Mouse (Mus musculus): ENCODE measurements at regions not wholly inside any gene's neighbourhood (a gene's known extent, or its start where the extent isn't known, plus 50 kb on each side); places are given as distances from the start of the nearest gene placed in this dataset.

GRCm38 (mm10) chr13:26594313-26594712, 175.7 kb downstream of the Hdgfl1 start:
- no peaks in the 10 kb centered on the region for H3K36me3 ChIP-seq (replicated peaks)
- H3K4me1 ChIP-seq: no peaks in the 10 kb centered on the region; the same call in 1 of the 2 replicates
- no peak overlapping the region for H3K9ac ChIP-seq
- H3K4me2 ChIP-seq: no peak overlapping the region
- 0 out of 2 replicates have a peak overlapping the region, but pooled peaks have one; percentile 26 for H3K27ac ChIP-seq
- H3K9me3 ChIP-seq: no peaks in the 10 kb centered on the region
- no peak for ATAC-seq (ENCODE audit: low FRiP score)
- no peaks in the 10 kb centered on the region for H3K27me3 ChIP-seq
- no peak overlapping the region for H3K4me3 ChIP-seq (replicated peaks)

DNA sequence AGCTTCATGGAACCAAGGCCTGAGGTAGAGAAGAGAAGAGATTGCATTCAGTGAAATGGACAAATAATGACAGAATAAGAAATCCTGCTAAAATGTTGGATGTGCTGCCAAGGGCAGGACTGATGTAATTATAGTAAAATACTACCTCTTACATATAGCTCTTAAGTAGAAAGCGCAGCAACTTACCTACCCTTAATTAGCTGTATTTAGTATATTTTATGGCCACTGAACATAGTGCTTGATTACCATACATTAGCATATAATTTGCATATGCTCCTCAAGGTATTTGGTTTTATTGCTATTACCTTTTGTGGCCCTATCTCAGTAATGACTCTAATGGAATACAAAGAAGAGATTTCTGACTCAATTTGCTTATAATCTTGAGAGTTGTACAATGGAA, 176.2 kb downstream of the Hdgfl1 start:
- 47% methylated on average over 1 of the region's 1 CpGs for WGBS
- no peaks in the 10 kb centered on the region for H3K9me3 ChIP-seq
- no peak overlapping the region for H3K4me3 ChIP-seq (replicated peaks)
- H3K36me3 ChIP-seq (replicated peaks): no peaks in the 10 kb centered on the region
- H3K9ac ChIP-seq: no peak overlapping the region
- H3K4me1 ChIP-seq: no peaks in the 10 kb centered on the region; the same call in 1 of the 2 replicates
- H3K27ac ChIP-seq: no peak overlapping the region
- no peak overlapping the region for H3K4me2 ChIP-seq
- peak; percentile 89; the same call in 1 of the 2 replicates for ATAC-seq (ENCODE audit: low FRiP score)
- no peaks in the 10 kb centered on the region for H3K27me3 ChIP-seq

DNA sequence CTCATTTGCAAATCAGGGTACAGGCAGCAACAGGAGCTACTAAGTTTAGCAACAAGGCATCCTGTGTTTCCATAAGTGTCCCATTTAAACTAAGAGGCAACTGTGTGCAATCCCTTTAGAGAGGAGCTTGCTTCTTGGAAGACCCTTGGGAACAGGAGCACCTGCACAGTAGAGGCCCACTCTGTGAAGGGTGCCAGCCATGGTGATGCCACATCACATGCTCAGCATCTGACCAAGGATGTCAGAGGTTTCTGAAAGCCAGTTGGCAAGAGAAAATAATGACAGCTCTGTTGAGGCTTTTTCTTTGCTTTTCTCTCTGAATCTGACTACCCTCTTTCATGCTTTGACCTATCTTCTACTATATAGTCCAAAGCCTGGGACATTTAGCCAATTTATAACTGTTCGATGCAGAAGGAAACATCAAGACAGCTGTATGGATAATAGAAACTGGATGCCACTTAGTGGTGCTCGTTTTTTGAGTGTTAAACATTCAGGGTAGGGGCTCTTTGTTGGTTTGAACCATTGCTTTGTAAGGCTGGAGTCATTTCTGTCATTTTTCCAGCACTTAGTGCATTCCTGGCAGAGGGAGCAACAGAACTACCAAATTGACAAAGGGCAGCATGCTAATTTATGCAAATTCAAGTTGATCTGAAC, 193.9 kb downstream of the Hdgfl1 start:
- WGBS: 34% methylated on average over 2 of the region's 2 CpGs
- Histone ChIP-seq H3K27me3 (no peaks in the 10 kb centered on the region), H3K4me2 (no peak overlapping the region), H3K9ac (no peak overlapping the region), H3K4me3 (replicated peaks) (no peak overlapping the region), H3K9me3 (no peaks in the 10 kb centered on the region), H3K27ac (no peak overlapping the region), H3K36me3 (replicated peaks) (no peaks in the 10 kb centered on the region), H3K4me1 (peaks cover 8% of the 10 kb centered on the region)
- ATAC-seq (ENCODE audit: low FRiP score): no peak

DNA sequence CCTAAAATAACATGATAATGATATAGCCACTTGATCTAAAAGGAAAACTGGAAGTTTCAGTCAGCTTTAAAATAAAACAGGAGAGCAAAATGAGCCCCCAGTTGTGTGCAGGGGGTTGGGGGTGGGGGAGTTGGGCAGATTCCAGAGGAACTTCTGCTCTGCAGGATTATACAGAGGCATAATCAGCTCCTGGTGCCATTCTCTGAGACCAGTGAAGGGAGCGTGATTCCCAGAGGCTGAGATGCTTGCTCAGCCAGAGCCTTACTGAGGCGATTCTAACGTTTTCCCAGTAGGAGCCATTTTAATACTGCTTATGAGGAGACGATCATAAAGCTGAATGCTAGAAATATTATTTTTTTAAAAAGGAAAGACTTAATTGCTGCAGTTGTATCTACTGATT, 200.5 kb downstream of the Hdgfl1 start:
- 14% methylated on average over 4 of the region's 4 CpGs for WGBS
- H3K4me2 ChIP-seq: no peak overlapping the region
- H3K9ac ChIP-seq: no peak overlapping the region
- H3K27me3 ChIP-seq: no peaks in the 10 kb centered on the region
- no peak overlapping the region for H3K27ac ChIP-seq
- no peaks in the 10 kb centered on the region for H3K36me3 ChIP-seq (replicated peaks)
- H3K9me3 ChIP-seq: no peaks in the 10 kb centered on the region
- H3K4me3 ChIP-seq (replicated peaks): no peak overlapping the region
- peaks cover 5% of the 10 kb centered on the region; the same call in 1 of the 2 replicates for H3K4me1 ChIP-seq
- peak; percentile 58; the same call in 1 of the 2 replicates for ATAC-seq (ENCODE audit: low FRiP score)

GRCm38 (mm10) chr13:26564941-26565862, 204.8 kb downstream of the Hdgfl1 start:
- WGBS: 82% methylated on average over 7 of the region's 7 CpGs
- Histone ChIP-seq H3K27me3 (no peaks in the 10 kb centered on the region), H3K9ac (no peak overlapping the region)

DNA sequence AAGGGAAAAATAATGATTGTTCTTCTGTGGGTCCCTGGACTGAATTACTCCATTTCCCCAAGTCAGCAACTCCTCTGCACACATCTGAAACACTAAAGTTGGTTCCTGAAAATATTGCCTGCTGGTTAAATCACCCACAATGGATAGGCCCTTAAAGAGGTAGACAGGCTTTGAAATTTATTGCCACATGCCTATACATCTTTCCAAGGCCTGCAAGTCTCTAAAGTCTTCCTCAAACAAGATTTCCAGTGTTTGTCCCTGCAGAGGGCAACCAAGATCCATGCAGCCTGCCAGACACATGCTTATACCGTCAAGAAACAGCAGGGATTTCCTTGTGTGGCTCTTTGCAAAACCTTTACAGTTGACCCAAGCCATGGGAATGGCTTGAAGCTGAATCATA, 211.6 kb downstream of the Hdgfl1 start:
- 54% methylated on average over 1 of the region's 1 CpGs for WGBS
- ATAC-seq (ENCODE audit: low FRiP score): no peak
- Histone ChIP-seq H3K27ac (no peak overlapping the region), H3K36me3 (replicated peaks) (no peaks in the 10 kb centered on the region), H3K4me1 (no peaks in the 10 kb centered on the region), H3K4me2 (no peak overlapping the region), H3K9me3 (no peaks in the 10 kb centered on the region), H3K4me3 (replicated peaks) (no peak overlapping the region), H3K27me3 (no peaks in the 10 kb centered on the region), H3K9ac (no peak overlapping the region)

More at GRCm38 (mm10) chr13:26564941-26565862, 204.8 kb downstream of the Hdgfl1 start:
- H3K4me3 ChIP-seq (replicated peaks): no peak overlapping the region
- no peaks in the 10 kb centered on the region for H3K36me3 ChIP-seq (replicated peaks)
- no peak overlapping the region for H3K4me2 ChIP-seq
- H3K9me3 ChIP-seq: no peaks in the 10 kb centered on the region
- H3K27ac ChIP-seq: no peak overlapping the region
- no peak for ATAC-seq (ENCODE audit: low FRiP score)
- peaks cover 4% of the 10 kb centered on the region; the same call in 1 of the 2 replicates for H3K4me1 ChIP-seq

GRCm38 (mm10) chr13:26554266-26554665, 215.7 kb downstream of the Hdgfl1 start:
- Histone ChIP-seq H3K4me3 (replicated peaks) (no peak overlapping the region), H3K27ac (no peak overlapping the region), H3K9ac (no peak overlapping the region), H3K9me3 (no peaks in the 10 kb centered on the region), H3K4me1 (no peaks in the 10 kb centered on the region), H3K4me2 (no peak overlapping the region), H3K27me3 (no peaks in the 10 kb centered on the region), H3K36me3 (replicated peaks) (no peaks in the 10 kb centered on the region)
- ATAC-seq (ENCODE audit: low FRiP score): no peak
- 81% methylated on average over 6 of the region's 6 CpGs for WGBS

DNA sequence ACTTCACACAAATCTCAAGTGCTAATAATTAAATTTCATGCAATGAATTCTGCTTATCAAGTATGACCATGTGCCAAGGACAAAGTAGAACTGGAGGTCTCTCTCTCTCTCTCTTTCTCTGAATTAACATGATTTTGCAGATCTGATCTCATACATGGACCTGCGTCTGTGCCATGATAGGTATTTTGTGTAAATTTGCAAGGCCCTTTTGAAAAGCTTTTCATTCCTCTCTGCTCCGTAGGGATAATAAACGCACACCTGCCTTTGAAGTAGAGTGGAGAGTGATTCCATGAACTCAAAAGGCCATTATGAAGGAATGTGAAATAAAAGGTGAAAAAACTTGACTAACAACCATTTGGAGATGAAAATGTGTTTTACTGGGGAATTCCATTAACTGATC, 217.8 kb downstream of the Hdgfl1 start:
- no peak overlapping the region for H3K4me3 ChIP-seq (replicated peaks)
- no peak overlapping the region for H3K4me2 ChIP-seq
- no peak overlapping the region for H3K9ac ChIP-seq
- no peaks in the 10 kb centered on the region for H3K4me1 ChIP-seq
- H3K36me3 ChIP-seq (replicated peaks): no peaks in the 10 kb centered on the region
- ATAC-seq (ENCODE audit: low FRiP score): no peak
- H3K27me3 ChIP-seq: no peaks in the 10 kb centered on the region
- no peak overlapping the region for H3K27ac ChIP-seq
- H3K9me3 ChIP-seq: no peaks in the 10 kb centered on the region
- WGBS: 85% methylated on average over 3 of the region's 3 CpGs

- 69% methylated on average over 1 of the region's 1 CpGs for WGBS
- no peaks in the 10 kb centered on the region for H3K27me3 ChIP-seq
- no peak overlapping the region for H3K9ac ChIP-seq
- H3K9me3 ChIP-seq: no peaks in the 10 kb centered on the region
- H3K4me3 ChIP-seq (replicated peaks): no peak overlapping the region
- ATAC-seq (ENCODE audit: low FRiP score): no peak
- no peaks in the 10 kb centered on the region for H3K4me1 ChIP-seq
- H3K4me2 ChIP-seq: no peak overlapping the region
- no peak overlapping the region for H3K27ac ChIP-seq
- no peaks in the 10 kb centered on the region for H3K36me3 ChIP-seq (replicated peaks)
Observed at GRCm38 (mm10) chr13:26538928-26539327, 231.0 kb downstream of the Hdgfl1 start.

DNA sequence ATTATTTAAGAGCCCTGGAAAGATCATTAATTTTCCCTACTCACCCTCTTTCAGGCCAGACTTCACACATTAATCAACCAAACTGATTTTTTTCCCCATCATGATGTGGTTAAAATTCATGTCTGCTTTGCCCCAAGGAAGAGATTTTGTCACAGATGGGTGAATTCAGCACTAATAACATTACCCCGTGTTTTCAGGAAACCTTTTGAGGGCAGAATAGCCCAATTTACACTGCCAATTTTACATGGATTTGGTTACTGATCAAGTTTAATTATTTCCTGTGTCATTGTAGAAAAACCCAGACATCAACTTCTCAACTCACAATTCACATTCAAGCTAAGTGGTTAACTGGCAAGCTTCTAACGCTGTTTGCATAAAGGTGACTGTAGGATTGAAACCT, 233.4 kb downstream of the Hdgfl1 start:
- WGBS: 57% methylated on average over 2 of the region's 2 CpGs
- ATAC-seq (ENCODE audit: low FRiP score): no peak
- H3K4me2 ChIP-seq: no peak overlapping the region
- H3K27ac ChIP-seq: no peak overlapping the region
- H3K36me3 ChIP-seq (replicated peaks): no peaks in the 10 kb centered on the region
- no peaks in the 10 kb centered on the region for H3K4me1 ChIP-seq
- no peak overlapping the region for H3K4me3 ChIP-seq (replicated peaks)
- no peak overlapping the region for H3K9ac ChIP-seq
- H3K9me3 ChIP-seq: no peaks in the 10 kb centered on the region
- H3K27me3 ChIP-seq: no peaks in the 10 kb centered on the region

DNA sequence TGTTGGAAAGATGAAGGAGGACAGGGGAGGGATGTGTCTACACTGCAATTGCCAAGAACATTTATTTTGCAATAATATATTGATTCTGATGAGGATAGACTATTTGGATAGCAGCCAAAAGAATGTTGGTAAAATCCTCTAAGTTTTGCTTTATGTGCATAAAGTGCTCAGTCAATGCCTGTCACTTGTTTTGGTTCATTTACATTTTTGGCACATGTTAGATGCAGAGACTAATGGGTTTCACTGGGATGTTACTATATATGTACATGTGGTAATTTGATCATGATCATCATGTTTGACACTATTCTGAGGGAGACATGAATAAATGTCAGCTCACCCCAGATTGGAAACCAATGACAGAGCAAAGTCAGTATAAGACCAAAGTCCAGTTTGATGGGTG, 237.2 kb downstream of the Hdgfl1 start:
- H3K27ac ChIP-seq: no peak overlapping the region
- H3K9me3 ChIP-seq: no peaks in the 10 kb centered on the region
- no peaks in the 10 kb centered on the region for H3K27me3 ChIP-seq
- ATAC-seq (ENCODE audit: low FRiP score): no peak
- no peak overlapping the region for H3K9ac ChIP-seq
- H3K4me2 ChIP-seq: no peak overlapping the region
- H3K4me1 ChIP-seq: no peaks in the 10 kb centered on the region
- H3K36me3 ChIP-seq (replicated peaks): no peaks in the 10 kb centered on the region
- no peak overlapping the region for H3K4me3 ChIP-seq (replicated peaks)

- ATAC-seq (ENCODE audit: low FRiP score): no peak
- Histone ChIP-seq H3K36me3 (replicated peaks) (no peaks in the 10 kb centered on the region), H3K9ac (no peak overlapping the region), H3K9me3 (no peaks in the 10 kb centered on the region), H3K27me3 (no peaks in the 10 kb centered on the region), H3K4me1 (peaks cover 7% of the 10 kb centered on the region), H3K4me3 (replicated peaks) (no peak overlapping the region), H3K27ac (no peak overlapping the region), H3K4me2 (no peak overlapping the region)
- 27% methylated on average over 1 of the region's 1 CpGs for WGBS
Observed at GRCm38 (mm10) chr13:26519054-26519453, 250.9 kb downstream of the Hdgfl1 start.

- Histone ChIP-seq H3K27ac (no peak overlapping the region), H3K36me3 (replicated peaks) (no peaks in the 10 kb centered on the region), H3K4me3 (replicated peaks) (no peak overlapping the region), H3K9me3 (no peaks in the 10 kb centered on the region), H3K9ac (no peak overlapping the region), H3K27me3 (no peaks in the 10 kb centered on the region), H3K4me2 (no peak overlapping the region), H3K4me1 (peaks cover 7% of the 10 kb centered on the region)
- no peak for ATAC-seq (ENCODE audit: low FRiP score)
- WGBS: 88% methylated on average over 5 of the region's 5 CpGs
Observed at GRCm38 (mm10) chr13:26518425-26518824, 251.5 kb downstream of the Hdgfl1 start.

Data from forebrain, embryonic 12.5 days (tissue).